Mouse (Mus musculus) heart, adult 10 weeks (tissue): Measurements from ENCODE around the gene Tbkbp1. TPM values are rescaled to one million over a fixed set of nuclear protein-coding genes. Genes with fewer than 3 reads are reported as not detected.

Experiments used
- polyA plus RNA-seq: library from polyadenylated mRNA; stranded (reverse); fragments of 350-450 nt; fragmentation: Illumina TruSeq; extraction: RNeasy Lipid Tissue Mini Kit (QIAGEN cat#74804); gene quantifications from one replicate; pipeline ENCODE4 v1.2.3, GENCODE M21; 2014; ENCODE audit warnings: low read depth, low replicate concordance

Tbkbp1 gene
- 10.6 TPM for polyA plus RNA-seq

GRCm38 (mm10) chr11:97151343-97151801 is at the start of gene Tbkbp1:
Tbkbp1 (minus strand) TSS chr11:97151495.

GRCm38 (mm10) chr11:97187764-97188642 is 36.7 kb upstream of the Tbkbp1 start, which contains the start of gene Kpnb1:
Kpnb1 (minus strand) TSS chr11:97187881.

GRCm38 (mm10) chr11:97114671-97115601 is 36.4 kb downstream of the Tbkbp1 start, which contains the start of gene Tbx21:
Tbx21 (minus strand) TSS chr11:97115331.

Other genes with a start within 250 kb of the Tbkbp1 start
- 26.2 TPM for gene Cdk5rap3, start 235.0 kb downstream of the Tbkbp1 start, polyA plus RNA-seq
- 1.5 TPM for gene Prr15l, start 223.4 kb downstream of the Tbkbp1 start, polyA plus RNA-seq
- 23.2 TPM for gene Pnpo, start 207.5 kb downstream of the Tbkbp1 start, polyA plus RNA-seq
- 10.9 TPM for gene Sp2, start 168.5 kb downstream of the Tbkbp1 start, polyA plus RNA-seq
- 0.37 TPM for gene Sp6, start 138.1 kb downstream of the Tbkbp1 start, polyA plus RNA-seq
- 15.2 TPM for gene Scrn2, start 121.6 kb downstream of the Tbkbp1 start, polyA plus RNA-seq
- 0.34 TPM for gene Lrrc46, start 110.1 kb downstream of the Tbkbp1 start, polyA plus RNA-seq
- 65.6 TPM for gene Mrpl10, start 109.9 kb downstream of the Tbkbp1 start, polyA plus RNA-seq
- 3.7 TPM for gene Osbpl7, start 100.9 kb downstream of the Tbkbp1 start, polyA plus RNA-seq
- not detected for gene Tbx21, start 36.2 kb downstream of the Tbkbp1 start, polyA plus RNA-seq
- 64.4 TPM for gene Kpnb1, start 36.4 kb upstream of the Tbkbp1 start, polyA plus RNA-seq
- 63.7 TPM for gene Npepps, start 129.1 kb upstream of the Tbkbp1 start, polyA plus RNA-seq
- gene Mrpl45, start 164.2 kb upstream of the Tbkbp1 start, polyA plus RNA-seq: 56.2 TPM
- not detected for gene Gpr179, start 200.6 kb upstream of the Tbkbp1 start, polyA plus RNA-seq
- 16.7 TPM for gene Socs7, start 211.1 kb upstream of the Tbkbp1 start, polyA plus RNA-seq